Mouse (Mus musculus) embryonic fibroblast, embryonic 13.5 days (primary cell): ENCODE measurements at regions not wholly inside any gene's neighbourhood (a gene's known extent, or its start where the extent isn't known, plus 50 kb on each side); places are given as distances from the start of the nearest gene placed in this dataset.

Experiments used
- CTCF ChIP-seq: IDR thresholded peaks from 2 replicates; pipeline ENCODE4 v1.5.1; 2011; ENCODE audit warnings: mild to moderate bottlenecking, control low read depth, low read length, moderate library complexity, borderline replicate concordance; ENCODE audit not compliant: insufficient read depth
- POLR2A ChIP-seq: IDR thresholded peaks from 2 replicates; pipeline ENCODE4 v1.6.1; 2011; ENCODE audit warnings: low read depth, mild to moderate bottlenecking, control low read depth, low read length, moderate library complexity

DNA sequence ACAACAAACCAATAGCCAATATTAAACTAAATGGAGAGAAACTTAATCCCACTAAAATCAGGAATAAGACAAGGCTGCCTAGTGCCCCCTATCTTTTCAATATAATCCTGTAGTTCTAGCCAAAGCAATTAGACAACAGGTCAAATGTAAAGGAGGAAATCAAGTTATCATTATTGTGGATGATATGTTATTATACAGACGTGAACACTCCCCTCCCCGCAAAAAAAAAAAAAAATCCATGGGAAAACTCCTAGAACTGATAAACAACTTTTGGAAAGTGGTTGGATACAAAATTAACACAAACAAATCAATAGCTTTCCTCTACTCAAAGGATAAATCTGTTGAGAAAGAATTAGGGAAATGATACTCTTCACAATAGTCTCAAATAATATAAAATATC lies 966.2 kb upstream of the Gm12353 start:
- TF ChIP-seq POLR2A (no peak), CTCF (no peak)
